Comparison of ENCODE assay signal across 21 mouse cellular contexts in the genomic region with DNA sequence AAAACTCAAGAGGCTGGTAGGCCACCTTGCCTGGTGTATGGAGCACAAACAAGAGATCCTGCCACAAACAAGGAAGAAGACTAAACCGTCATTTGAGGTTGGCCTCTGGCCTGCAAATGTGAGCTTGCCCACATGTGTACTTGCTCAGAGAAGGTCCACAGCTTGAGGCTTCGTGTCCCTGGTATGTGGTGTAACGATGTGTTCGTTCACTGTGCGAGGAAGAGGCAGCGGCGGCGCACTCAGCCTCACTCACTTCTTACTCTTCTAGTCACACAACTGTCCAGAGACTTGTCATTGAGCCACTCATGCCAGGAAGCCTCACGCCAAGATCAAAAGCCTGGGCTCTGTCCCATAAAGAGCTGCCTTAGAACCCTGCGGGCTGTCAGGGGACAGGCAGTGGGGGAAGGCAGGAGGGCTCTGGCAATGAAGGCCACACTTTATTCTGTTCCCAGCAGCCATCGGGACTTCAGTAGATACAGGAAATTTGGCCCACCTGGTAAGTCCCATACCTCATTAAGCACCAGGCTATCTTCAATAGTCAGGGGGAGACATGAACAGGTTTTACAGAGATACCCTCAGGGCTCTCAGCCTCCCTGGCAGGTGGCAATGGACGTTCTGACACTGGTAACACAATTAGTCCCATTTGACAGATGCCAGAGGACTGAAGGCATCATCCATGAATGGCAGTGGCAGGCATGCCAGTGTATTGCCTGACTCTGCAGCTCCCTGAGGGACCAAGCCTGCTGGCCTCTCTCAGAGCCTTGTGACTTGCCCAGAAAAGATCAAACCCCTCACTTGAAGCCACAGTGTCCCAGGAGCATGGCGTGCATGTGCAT. TPM values are rescaled to one million over a fixed set of nuclear protein-coding genes. Genes with fewer than 3 reads are reported as not detected.
DNase-seq lines count a peak whose midpoint lies in the region; ATAC-seq and TF ChIP-seq lines count a peak whose summit lies in the region.
"Had no signal": no experiment of that assay in that cellular context is flagged by ENCODE, and none has a peak within 500 bp of the region (broad histone marks: within the 10 kb centered on the region; RNA-seq: fewer than 3 reads in every experiment).

No protein-coding gene starts in this region.

- TF ChIP-seq CTCF in gastrocnemius, adult 2 months (IDR thresholded peaks at IDR 0.05): no peak

- no peaks in the 10 kb centered on the region for H3K27me3 ChIP-seq in liver, embryonic 13.5 days
- no peaks in the 10 kb centered on the region for H3K27me3 ChIP-seq in liver, embryonic 12.5 days (replicated peaks)
- H3K27me3 ChIP-seq in midbrain, embryonic 14.5 days (ENCODE audit: control insufficient read depth, insufficient read depth, low read length): no peaks in the 10 kb centered on the region
- H3K27me3 ChIP-seq in midbrain, embryonic 10.5 days (ENCODE audit: low read depth, poor library complexity, severe bottlenecking): no peaks in the 10 kb centered on the region
- H3K27me3 ChIP-seq: embryonic facial prominence, embryonic 15.5 days; heart, embryonic 15.5 days; neural tube, embryonic 15.5 days; stomach, embryonic 15.5 days had no signal

- H3K9ac ChIP-seq in liver, embryonic 13.5 days: no peak overlapping the region
- H3K9ac ChIP-seq in liver, embryonic 12.5 days: no peak overlapping the region
- no peak overlapping the region for H3K9ac ChIP-seq in midbrain, embryonic 14.5 days (replicated peaks; ENCODE audit: low read length)
- H3K9ac ChIP-seq: embryonic facial prominence, embryonic 15.5 days; forebrain, postnatal 0 days; heart, embryonic 15.5 days; neural tube, embryonic 15.5 days; stomach, embryonic 15.5 days had no signal

- H3K36me3 ChIP-seq in liver, embryonic 13.5 days: no peaks in the 10 kb centered on the region
- H3K36me3 ChIP-seq in liver, embryonic 12.5 days: no peaks in the 10 kb centered on the region
- H3K36me3 ChIP-seq in midbrain, embryonic 14.5 days (ENCODE audit: control insufficient read depth, insufficient read depth, low read length): no peaks in the 10 kb centered on the region
- no peaks in the 10 kb centered on the region for H3K36me3 ChIP-seq in midbrain, embryonic 10.5 days
- H3K36me3 ChIP-seq: embryonic facial prominence, embryonic 15.5 days; forebrain, embryonic 10.5 days; heart, embryonic 15.5 days; neural tube, embryonic 15.5 days; stomach, embryonic 15.5 days had no signal

- H3K27ac ChIP-seq in gastrocnemius, adult 2 months: peak overlapping the region; percentile 85
- H3K27ac ChIP-seq in liver, embryonic 13.5 days: 0 out of 2 replicates have a peak overlapping the region, but pooled peaks have one; percentile 7
- no peak overlapping the region for H3K27ac ChIP-seq in liver, embryonic 12.5 days
- no peak overlapping the region for H3K27ac ChIP-seq in midbrain, embryonic 14.5 days (replicated peaks; ENCODE audit: low read depth, low read length)
- H3K27ac ChIP-seq in midbrain, embryonic 10.5 days (replicated peaks): no peak overlapping the region
- H3K27ac ChIP-seq: embryonic facial prominence, embryonic 15.5 days; heart, embryonic 15.5 days; neural tube, embryonic 15.5 days; stomach, embryonic 15.5 days had no signal

- H3K9me3 ChIP-seq in liver, embryonic 13.5 days (replicated peaks): no peaks in the 10 kb centered on the region
- H3K9me3 ChIP-seq in liver, embryonic 12.5 days (replicated peaks): no peaks in the 10 kb centered on the region
- H3K9me3 ChIP-seq in midbrain, embryonic 14.5 days (ENCODE audit: control insufficient read depth, low read length): no peaks in the 10 kb centered on the region
- H3K9me3 ChIP-seq in midbrain, embryonic 10.5 days (replicated peaks): no peaks in the 10 kb centered on the region
- H3K9me3 ChIP-seq: embryonic facial prominence, embryonic 15.5 days; forebrain, embryonic 10.5 days; heart, embryonic 15.5 days; neural tube, embryonic 15.5 days; stomach, embryonic 15.5 days had no signal

- no peak overlapping the region for H3K4me2 ChIP-seq in liver, embryonic 13.5 days
- H3K4me2 ChIP-seq in liver, embryonic 12.5 days: no peak overlapping the region
- H3K4me2 ChIP-seq in midbrain, embryonic 14.5 days (ENCODE audit: low read length): no peak overlapping the region
- H3K4me2 ChIP-seq: embryonic facial prominence, embryonic 15.5 days; heart, embryonic 15.5 days; liver, embryonic 11.5 days; neural tube, embryonic 15.5 days; stomach, embryonic 15.5 days had no signal

- H3K4me1 ChIP-seq in liver, embryonic 13.5 days (replicated peaks): peaks cover 24% of the 10 kb centered on the region
- H3K4me1 ChIP-seq in liver, embryonic 12.5 days: peaks cover 35% of the 10 kb centered on the region
- no peaks in the 10 kb centered on the region for H3K4me1 ChIP-seq in midbrain, embryonic 14.5 days (ENCODE audit: control insufficient read depth, insufficient read depth, low read length)
- no peaks in the 10 kb centered on the region for H3K4me1 ChIP-seq in midbrain, embryonic 10.5 days
- H3K4me1 ChIP-seq: embryonic facial prominence, embryonic 15.5 days; neural tube, embryonic 15.5 days; stomach, embryonic 15.5 days had no signal

- 77% methylated on average over 13 of the region's 13 CpGs for WGBS in liver, embryonic 13.5 days (ENCODE audit: insufficient replicate concordance)
- WGBS in liver, embryonic 12.5 days (ENCODE audit: insufficient replicate concordance): 79% methylated on average over 13 of the region's 13 CpGs
- 78% methylated on average over 13 of the region's 13 CpGs for WGBS in midbrain, embryonic 14.5 days
- WGBS in midbrain, embryonic 10.5 days: 87% methylated on average over 13 of the region's 13 CpGs

- no peak overlapping the region for H3K4me3 ChIP-seq in gastrocnemius, adult 2 months
- no peak overlapping the region for H3K4me3 ChIP-seq in liver, embryonic 13.5 days (replicated peaks)
- no peak overlapping the region for H3K4me3 ChIP-seq in liver, embryonic 12.5 days
- no peak overlapping the region for H3K4me3 ChIP-seq in midbrain, embryonic 14.5 days (replicated peaks; ENCODE audit: low read depth, low read length)
- H3K4me3 ChIP-seq in midbrain, embryonic 10.5 days: no peak overlapping the region
- H3K4me3 ChIP-seq: embryonic facial prominence, embryonic 15.5 days; forebrain, embryonic 10.5 days; heart, embryonic 15.5 days; neural tube, embryonic 15.5 days; stomach, embryonic 15.5 days had no signal

- no peak for ATAC-seq in liver, embryonic 13.5 days (ENCODE audit: low read depth)
- no peak for ATAC-seq in liver, embryonic 12.5 days
- ATAC-seq in midbrain, embryonic 14.5 days (ENCODE audit: low FRiP score, low TSS enrichment): no peak
- ATAC-seq: forebrain, postnatal 0 days; midbrain, embryonic 16.5 days had no signal

- DNase-seq in gastrocnemius, adult 2 months: peak; percentile 49
- DNase-seq in gastrocnemius, postnatal 10 days: no peak
- DNase-seq in liver, embryonic 13.5 days: no peak
- DNase-seq in midbrain, embryonic 14.5 days: peak; percentile 2
- DNase-seq in midbrain, embryonic 10.5 days (ENCODE audit: low spot score): no peak
- no peak for DNase-seq in kidney, postnatal 14 days
- DNase-seq: B cell, adult 2 months; cerebellum, adult 18-20 months; cerebellum, postnatal 36 days; forebrain, postnatal 0 days; kidney, adult 11 months; right cerebral cortex, postnatal 25 days; thymus, adult 2 months had no signal

- intact Hi-C loops in gastrocnemius, adult 2 months (cut with DNase I): no loop called here

RNA-seq across cellular contexts. Expression of a gene that starts 32.3 kb away (rescaled TPM):
- total RNA-seq in gastrocnemius, adult 2 months (2021): 1 to 10 TPM; 4.1 to 4.7 TPM
- total RNA-seq in gastrocnemius, postnatal 10 days (2021): 1 to 10 TPM; 4.7 to 7.0 TPM
- 6.2 and 9.4 TPM in 2 replicates for polyA plus RNA-seq in liver, embryonic 13.5 days (2015; fragmentation: Nextera tagmentation; extraction: Ambion mirVana)
- polyA plus RNA-seq in liver, embryonic 12.5 days (2016; fragmentation: Nextera tagmentation; extraction: Ambion mirVana): 14.7 and 14.9 TPM in 2 replicates
- 0.73 and 0.99 TPM in 2 replicates for polyA plus RNA-seq in midbrain, embryonic 14.5 days (2014; fragmentation: Nextera tagmentation; extraction: Ambion mirVana)
- polyA plus RNA-seq in midbrain, embryonic 10.5 days (2016; fragmentation: Nextera tagmentation; extraction: Ambion mirVana): 1.0 and 1.6 TPM in 2 replicates

Comparison
In these comparisons a context has a peak if more than half of its experiments do, and no peak if none do; other contexts are left out.
1. DNase-seq: peak in gastrocnemius, adult 2 months (single experiment) and midbrain, embryonic 14.5 days (single experiment); none in gastrocnemius, postnatal 10 days (single experiment), liver, embryonic 13.5 days (single experiment), midbrain, embryonic 10.5 days (single experiment) and kidney, postnatal 14 days (single experiment).
2. H3K27ac ChIP-seq: peak in gastrocnemius, adult 2 months (single experiment) and liver, embryonic 13.5 days (single experiment); none in liver, embryonic 12.5 days (single experiment), midbrain, embryonic 14.5 days (single experiment) and midbrain, embryonic 10.5 days (single experiment).